Mouse (Mus musculus) heart, adult 2 months (tissue): ENCODE data around the gene Cmtm7.

ENCODE experiments used
- CTCF ChIP-seq: fragments of 200-600 bp; IDR thresholded peaks from 2 replicates; pipeline ENCODE4 v1.8.1; 2022; ENCODE audit warnings: antibody characterized with exemption, mild to moderate bottlenecking, moderate library complexity
- POLR2A ChIP-seq: fragments of 200-500 bp; IDR thresholded peaks from 2 replicates; pipeline ENCODE4 v1.6.1; 2011; ENCODE audit warnings: mild to moderate bottlenecking, low read depth, low read length, control low read depth; ENCODE audit not compliant: insufficient read depth

DNA sequence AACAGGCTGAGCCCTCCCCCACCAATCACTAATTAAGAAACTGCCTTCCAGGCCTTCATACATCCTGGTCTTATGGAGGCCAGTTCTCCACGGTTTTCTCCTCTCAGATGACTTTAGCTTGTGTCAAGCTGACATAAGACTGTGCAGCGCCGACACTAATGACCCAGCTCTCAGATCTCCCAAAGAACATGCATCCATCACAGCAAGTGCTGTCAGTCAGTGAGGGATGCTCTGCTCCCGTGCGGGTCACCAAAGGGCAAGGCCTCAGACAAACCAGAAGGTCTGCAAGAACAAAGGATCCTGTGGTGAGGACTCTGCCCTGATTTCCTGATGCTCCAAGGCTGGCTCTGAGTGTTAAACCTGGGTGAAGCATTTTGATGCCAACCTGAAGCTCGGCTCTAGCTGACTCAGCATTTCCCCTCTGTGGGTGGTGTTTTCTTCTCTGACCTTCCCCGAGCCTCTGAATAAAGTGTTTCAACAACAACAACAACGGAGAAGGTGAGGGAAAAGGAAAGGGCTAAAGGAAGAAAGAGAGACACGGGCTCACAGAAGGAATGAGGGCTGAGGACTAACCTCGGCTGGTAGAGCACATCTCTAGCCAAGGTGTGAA, 17.9 kb upstream of the Cmtm7 start:
- TF ChIP-seq CTCF (no peak), POLR2A (no peak)
